21 mouse cellular contexts compared by ENCODE assay signal in genomic region chr17:47883099-47883498, GRCm38 (mm10). TPM values are rescaled to one million over a fixed set of nuclear protein-coding genes. Genes with fewer than 3 reads are reported as not detected.
A peak's percentile ranks its signal among the peaks of the same experiment; 100 is the strongest.
DNase-seq lines count a peak whose midpoint lies in the region; ATAC-seq and TF ChIP-seq lines count a peak whose summit lies in the region.
"Had no signal": no experiment of that assay in that cellular context is flagged by ENCODE, and none has a peak within 500 bp of the region (broad histone marks: within the 10 kb centered on the region; RNA-seq: fewer than 3 reads in every experiment).

No protein-coding gene starts in this region.

- intact Hi-C loops in heart, postnatal 25 days (cut with DNase I), result no loop called here

- H3K4me3 ChIP-seq in spleen, adult 2 months (ENCODE audit: extremely low read depth, insufficient read depth, insufficient read length), result no peak overlapping the region
- H3K4me3 ChIP-seq in stomach, postnatal 0 days (ENCODE audit: low read depth, low read length), result no peak overlapping the region
- H3K4me3 ChIP-seq: embryonic facial prominence, embryonic 10.5 days; gastrocnemius, adult 2 months; heart, embryonic 12.5 days; hindbrain, embryonic 15.5 days; limb, embryonic 15.5 days; liver, embryonic 15.5 days had no signal

- no peak for TF ChIP-seq CTCF in spleen, adult 2 months (IDR thresholded peaks at IDR 0.05; ENCODE audit: extremely low read depth, insufficient read depth, insufficient read length, insufficient replicate concordance)
- TF ChIP-seq CTCF in stomach, postnatal 0 days (IDR thresholded peaks at IDR 0.05; ENCODE audit: low read depth), result no peak

- TF ChIP-seq POLR2A in spleen, adult 2 months (IDR thresholded peaks at IDR 0.05; ENCODE audit: low read depth, low read length), result no peak

- no peaks in the 10 kb centered on the region for H3K9me3 ChIP-seq in stomach, postnatal 0 days (ENCODE audit: control insufficient read depth, low read length)
- H3K9me3 ChIP-seq: embryonic facial prominence, embryonic 10.5 days; heart, embryonic 12.5 days; hindbrain, embryonic 15.5 days; limb, embryonic 15.5 days; liver, embryonic 15.5 days had no signal

- TF ChIP-seq EP300 in stomach, postnatal 0 days (optimal IDR thresholded peaks at IDR 0.05), result no peak

- 35% methylated on average over 5 of the region's 5 CpGs for WGBS in spleen, adult 2 months
- WGBS in stomach, postnatal 0 days, result 82% methylated on average over 5 of the region's 5 CpGs

- H3K27ac ChIP-seq in spleen, adult 2 months (ENCODE audit: insufficient read depth, low read length), result 0 out of 2 replicates have a peak overlapping the region, but pooled peaks have one; percentile 4
- no peak overlapping the region for H3K27ac ChIP-seq in stomach, postnatal 0 days (replicated peaks)
- H3K27ac ChIP-seq: gastrocnemius, adult 2 months; hindbrain, embryonic 15.5 days; liver, embryonic 15.5 days had no signal

- no peak overlapping the region for H3K9ac ChIP-seq in stomach, postnatal 0 days (ENCODE audit: low read length)
- H3K9ac ChIP-seq: heart, embryonic 12.5 days; hindbrain, embryonic 15.5 days; limb, embryonic 15.5 days; liver, embryonic 15.5 days had no signal

- H3K27me3 ChIP-seq in spleen, adult 2 months (ENCODE audit: control insufficient read depth, insufficient read depth, low read length), result no peaks in the 10 kb centered on the region
- H3K27me3 ChIP-seq in stomach, postnatal 0 days (ENCODE audit: control insufficient read depth, insufficient read depth, low read length), result no peaks in the 10 kb centered on the region
- H3K27me3 ChIP-seq: heart, embryonic 12.5 days; limb, embryonic 15.5 days; liver, embryonic 15.5 days had no signal

- H3K36me3 ChIP-seq in spleen, adult 2 months (ENCODE audit: control insufficient read depth, insufficient read depth, low read length), result peaks cover 9% of the 10 kb centered on the region
- peaks cover 6% of the 10 kb centered on the region; the same call in 1 of the 2 replicates for H3K36me3 ChIP-seq in stomach, postnatal 0 days (ENCODE audit: control insufficient read depth, insufficient read depth, low read length)
- H3K36me3 ChIP-seq: hindbrain, embryonic 15.5 days had no signal

- peaks cover 10% of the 10 kb centered on the region for H3K4me1 ChIP-seq in spleen, adult 2 months (ENCODE audit: control insufficient read depth, insufficient read depth, insufficient read length)
- peaks cover 8% of the 10 kb centered on the region; the same call in 1 of the 2 replicates for H3K4me1 ChIP-seq in stomach, postnatal 0 days (replicated peaks; ENCODE audit: control insufficient read depth, insufficient read depth)

- H3K4me2 ChIP-seq in stomach, postnatal 0 days (replicated peaks; ENCODE audit: low read depth), result no peak overlapping the region
- H3K4me2 ChIP-seq: heart, embryonic 12.5 days; hindbrain, embryonic 15.5 days; limb, embryonic 15.5 days; liver, embryonic 15.5 days had no signal

- DNase-seq in spleen, adult 2 months (ENCODE audit: low read depth in 1 of 2, low spot score in 2 of 2), result no peak
- DNase-seq in spleen, postnatal 10 days (ENCODE audit: low spot score in 2 of 2), result no peak
- DNase-seq in CD4-positive helper T cell, adult 2 months (ENCODE audit: low read depth, low spot score), result peak; percentile 17
- DNase-seq in naive thymus-derived CD4-positive, alpha-beta T cell, adult 2 months (ENCODE audit: low read depth), result peak; percentile 38
- DNase-seq in stomach, postnatal 0 days (ENCODE audit: low spot score), result no peak
- DNase-seq in left cerebral cortex, adult 9 months (ENCODE audit: low spot score in 2 of 2), result no peak
- DNase-seq in heart, postnatal 25 days (ENCODE audit: low spot score), result no peak
- DNase-seq: cerebellum, adult 2 months; cerebellum, postnatal 36 days; gastrocnemius, adult 2 months; heart, postnatal 14 days; midbrain, embryonic 14.5 days; right cerebral cortex, postnatal 4 days had no signal

- peak; percentile 31; the same call in 1 of the 2 replicates for ATAC-seq in common myeloid progenitor, adult 5-6 weeks (replicated peaks; ENCODE audit: low read depth, poor library complexity, severe bottlenecking)
- no peak for ATAC-seq in stomach, postnatal 0 days (ENCODE audit: low FRiP score, low TSS enrichment)
- ATAC-seq: intestine, postnatal 0 days had no signal

RNA-seq across cellular contexts. Expression of gene Foxp4, which starts 41.3 kb away (rescaled TPM):
- polyA plus RNA-seq in spleen, adult 2 months (2012; rRNA removed), result 62.0 and 97.7 TPM in 2 replicates
- 1.8 and 3.7 TPM in 2 replicates for total RNA-seq in common myeloid progenitor, adult 5-6 weeks (2017)
- polyA plus RNA-seq in stomach, postnatal 0 days (2015; fragmentation: Nextera tagmentation; extraction: Ambion mirVana), result 14.6 and 17.9 TPM in 2 replicates
- total RNA-seq in heart, postnatal 25 days (2021), result 1 to 10 TPM; 9.4 to 9.6 TPM

RNA-seq across cellular contexts. Expression of gene Mdfi, which starts 48.6 kb away (rescaled TPM):
- polyA plus RNA-seq in spleen, adult 2 months (2012; rRNA removed), result 7.1 and 8.8 TPM in 2 replicates
- 8.5 and 9.2 TPM in 2 replicates for total RNA-seq in common myeloid progenitor, adult 5-6 weeks (2017)
- 6.2 and 6.3 TPM in 2 replicates for polyA plus RNA-seq in stomach, postnatal 0 days (2015; fragmentation: Nextera tagmentation; extraction: Ambion mirVana)
- 1 to 10 TPM; 2.4 TPM for total RNA-seq in heart, postnatal 25 days (2021)
- total RNA-seq: neutrophil, adult 5-6 weeks had no signal

Comparison
In these comparisons a context has a peak if more than half of its experiments do, and no peak if none do; other contexts are left out.
1. DNase-seq: peak in CD4-positive helper T cell, adult 2 months (single experiment) and naive thymus-derived CD4-positive, alpha-beta T cell, adult 2 months (single experiment); none in spleen, adult 2 months (0 of 2), spleen, postnatal 10 days (0 of 2), stomach, postnatal 0 days (single experiment), left cerebral cortex, adult 9 months (0 of 2) and heart, postnatal 25 days (single experiment).